Mouse (Mus musculus) spleen, postnatal 14 days (tissue): ENCODE results near the gene Pgap3.

Experiments used
- DNase-seq, 2 experiments: peaks; one replicate each; pipeline ENCODE4 v3.0.0; 2021 to 2022; ENCODE audit warnings: low spot score in 2 of 2

Gene Pgap3

GRCm38 (mm10) chr11:98381651-98382050, 18.6 kb downstream of the Pgap3 start:
- no peak for DNase-seq

GRCm38 (mm10) chr11:98380106-98380505, 20.2 kb downstream of the Pgap3 start:
- DNase-seq: no peak

- no peak for DNase-seq
Observed at GRCm38 (mm10) chr11:98379379-98379778, 20.9 kb downstream of the Pgap3 start.

- DNase-seq: no peak
Observed at GRCm38 (mm10) chr11:98377787-98378186, 22.5 kb downstream of the Pgap3 start.

- DNase-seq: no peak
Observed at GRCm38 (mm10) chr11:98376756-98377155, 23.5 kb downstream of the Pgap3 start.

- DNase-seq: no peak
Observed at GRCm38 (mm10) chr11:98374266-98374665, 26.0 kb downstream of the Pgap3 start.

GRCm38 (mm10) chr11:98373244-98373643, 27.0 kb downstream of the Pgap3 start:
- DNase-seq: no peak

GRCm38 (mm10) chr11:98372406-98372805, 27.9 kb downstream of the Pgap3 start:
- DNase-seq: peak in 1 of 2 experiments; percentile 47

- DNase-seq: no peak
Observed at GRCm38 (mm10) chr11:98371556-98372240, 28.6 kb downstream of the Pgap3 start.

GRCm38 (mm10) chr11:98370588-98370987, 29.7 kb downstream of the Pgap3 start:
- DNase-seq: no peak

GRCm38 (mm10) chr11:98369337-98369736, 31.0 kb downstream of the Pgap3 start:
- no peak for DNase-seq

- DNase-seq: no peak
Observed at GRCm38 (mm10) chr11:98367863-98368186, 32.5 kb downstream of the Pgap3 start.

GRCm38 (mm10) chr11:98367171-98367862, 33.0 kb downstream of the Pgap3 start:
- no peak for DNase-seq

GRCm38 (mm10) chr11:98366290-98366689, 34.0 kb downstream of the Pgap3 start:
- no peak for DNase-seq

GRCm38 (mm10) chr11:98364410-98364809, 35.9 kb downstream of the Pgap3 start:
- DNase-seq: no peak

GRCm38 (mm10) chr11:98363817-98364216, 36.5 kb downstream of the Pgap3 start:
- DNase-seq: no peak

GRCm38 (mm10) chr11:98360866-98361521, 39.3 kb downstream of the Pgap3 start:
- no peak for DNase-seq

- DNase-seq: peak; percentile 79 to 86
Observed at GRCm38 (mm10) chr11:98358161-98359083, 41.9 kb downstream of the Pgap3 start, which contains the start of gene Stard3. Gene Stard3 (plus strand): TSS chr11:98358368.

GRCm38 (mm10) chr11:98357396-98358160, 42.7 kb downstream of the Pgap3 start:
- no peak for DNase-seq

GRCm38 (mm10) chr11:98356625-98357394, 43.5 kb downstream of the Pgap3 start:
- no peak for DNase-seq
